8 mouse cellular contexts compared by ENCODE assay signal in genomic region chr9:99435619-99436181, GRCm38 (mm10). TPM values are rescaled to one million over a fixed set of nuclear protein-coding genes. Genes with fewer than 3 reads are reported as not detected.
A peak's percentile ranks its signal among the peaks of the same experiment; 100 is the strongest.
DNase-seq lines count a peak whose midpoint lies in the region; ATAC-seq and TF ChIP-seq lines count a peak whose summit lies in the region.

No protein-coding gene starts in this region.

- no peaks in the 10 kb centered on the region for H3K36me3 ChIP-seq in embryonic facial prominence, embryonic 13.5 days
- H3K36me3 ChIP-seq in limb, embryonic 11.5 days (ENCODE audit: control insufficient read depth, insufficient read depth, low read length): no peaks in the 10 kb centered on the region
- no peaks in the 10 kb centered on the region for H3K36me3 ChIP-seq in midbrain, embryonic 14.5 days (ENCODE audit: control insufficient read depth, insufficient read depth, low read length)

- peak; percentile 42 for ATAC-seq in Patski
- no peak for ATAC-seq in embryonic facial prominence, embryonic 13.5 days (ENCODE audit: insufficient number of reproducible peaks, insufficient read depth, low FRiP score, low TSS enrichment, low read depth)
- ATAC-seq in limb, embryonic 11.5 days (ENCODE audit: insufficient number of reproducible peaks, low FRiP score, low TSS enrichment, low read depth): peak; percentile 14; the same call in 1 of the 2 replicates
- peak; percentile 26 for ATAC-seq in midbrain, embryonic 14.5 days (ENCODE audit: low FRiP score, low TSS enrichment)

- H3K9me3 ChIP-seq in embryonic facial prominence, embryonic 13.5 days: no peaks in the 10 kb centered on the region
- no peaks in the 10 kb centered on the region for H3K9me3 ChIP-seq in limb, embryonic 11.5 days (ENCODE audit: control insufficient read depth, low read length)
- H3K9me3 ChIP-seq in midbrain, embryonic 14.5 days (ENCODE audit: control insufficient read depth, low read length): no peaks in the 10 kb centered on the region

- POLR2A ChIA-PET in Patski (lab: Charles Lee): interaction anchor here (1.1 kb wide), 1 partner anchor 9 kb away, joined by 3 read pairs; no protein-coding TSS in a partner anchor

- peak overlapping the region; percentile 72 for H3K4me2 ChIP-seq in embryonic facial prominence, embryonic 13.5 days
- peak overlapping the region; percentile 85 for H3K4me2 ChIP-seq in limb, embryonic 11.5 days (ENCODE audit: low read depth, severe bottlenecking)
- H3K4me2 ChIP-seq in midbrain, embryonic 14.5 days (ENCODE audit: low read length): peak overlapping the region; percentile 86

- peak overlapping the region; percentile 84 for H3K4me3 ChIP-seq in embryonic facial prominence, embryonic 13.5 days
- peak overlapping the region; percentile 53 for H3K4me3 ChIP-seq in limb, embryonic 11.5 days (ENCODE audit: low read depth, low read length)
- peak overlapping the region; percentile 89 for H3K4me3 ChIP-seq in midbrain, embryonic 14.5 days (replicated peaks; ENCODE audit: low read depth, low read length)

- DNase-seq in embryo, embryonic 10 days (ENCODE audit: low spot score): peak; percentile 44
- no peak for DNase-seq in embryo, embryonic 10.5 days (ENCODE audit: low spot score)
- DNase-seq in Patski (ENCODE audit: low read depth, low spot score): no peak
- DNase-seq in heart, postnatal 14 days: peak; percentile 36 to 51
- peak; percentile 58 for DNase-seq in limb, embryonic 11.5 days (ENCODE audit: low spot score)
- peak; percentile 74 for DNase-seq in midbrain, embryonic 14.5 days
- DNase-seq in thymus, postnatal 36 days: no peak

- H3K27me3 ChIP-seq in Patski: no peaks in the 10 kb centered on the region
- peaks cover 20% of the 10 kb centered on the region for H3K27me3 ChIP-seq in embryonic facial prominence, embryonic 13.5 days
- peaks cover 11% of the 10 kb centered on the region for H3K27me3 ChIP-seq in limb, embryonic 11.5 days (ENCODE audit: control insufficient read depth, insufficient read depth, low read length)
- peaks cover 8% of the 10 kb centered on the region; the same call in 1 of the 2 replicates for H3K27me3 ChIP-seq in midbrain, embryonic 14.5 days (ENCODE audit: control insufficient read depth, insufficient read depth, low read length)

- no peak for TF ChIP-seq CTCF in Patski (IDR thresholded peaks at IDR 0.05)

- CTCF ChIA-PET in Patski (lab: Charles Lee): interaction anchor here (0.9 to 2.6 kb wide), 2 partner anchors 10 to 13 kb away, joined by 3 to 14 read pairs; no protein-coding TSS in a partner anchor

- peak overlapping the region; percentile 89 for H3K27ac ChIP-seq in embryonic facial prominence, embryonic 13.5 days
- H3K27ac ChIP-seq in limb, embryonic 11.5 days (replicated peaks; ENCODE audit: low read depth, low read length): peak overlapping the region; percentile 68
- peak overlapping the region; percentile 92 for H3K27ac ChIP-seq in midbrain, embryonic 14.5 days (replicated peaks; ENCODE audit: low read depth, low read length)

- intact Hi-C loops in heart, postnatal 14 days (cut with DNase I): loop anchor here (5.0 kb wide), 2 partner anchors 58 to 193 kb away; partner anchors contain the start of gene Cep70

- H3K9ac ChIP-seq in embryonic facial prominence, embryonic 13.5 days: peak overlapping the region; percentile 93
- peak overlapping the region; percentile 75 for H3K9ac ChIP-seq in limb, embryonic 11.5 days (ENCODE audit: low read length)
- H3K9ac ChIP-seq in midbrain, embryonic 14.5 days (replicated peaks; ENCODE audit: low read length): peak overlapping the region; percentile 93

- in situ Hi-C loops in Patski (cut with MboI; ENCODE audit: low pct_unique_long_range_greater_than_20kb): no loop called here

- H3K4me1 ChIP-seq in embryonic facial prominence, embryonic 13.5 days: peaks cover 41% of the 10 kb centered on the region
- peaks cover 9% of the 10 kb centered on the region; the same call in 1 of the 2 replicates for H3K4me1 ChIP-seq in limb, embryonic 11.5 days (ENCODE audit: control insufficient read depth, insufficient read depth, low read length)
- H3K4me1 ChIP-seq in midbrain, embryonic 14.5 days (ENCODE audit: control insufficient read depth, insufficient read depth, low read length): peaks cover 32% of the 10 kb centered on the region

- WGBS in embryonic facial prominence, embryonic 13.5 days: 9% methylated on average over 16 of the region's 16 CpGs
- WGBS in limb, embryonic 11.5 days: 17% methylated on average over 16 of the region's 16 CpGs
- 8% methylated on average over 16 of the region's 16 CpGs for WGBS in midbrain, embryonic 14.5 days

RNA-seq across cellular contexts. Expression of gene Mras, which starts 1.5 kb away (rescaled TPM):
- polyA plus RNA-seq in Patski (2021): 38.2 TPM
- 28.3 and 31.2 TPM in 2 replicates for polyA plus RNA-seq in embryonic facial prominence, embryonic 13.5 days (2015; fragmentation: Nextera tagmentation; extraction: Ambion mirVana)
- total RNA-seq in heart, postnatal 14 days (2021): 1 to 10 TPM; 6.8 to 7.5 TPM
- polyA plus RNA-seq in limb, embryonic 11.5 days (2014; fragmentation: Nextera tagmentation; extraction: Ambion mirVana): 14.1 and 16.4 TPM in 2 replicates
- polyA plus RNA-seq in midbrain, embryonic 14.5 days (2014; fragmentation: Nextera tagmentation; extraction: Ambion mirVana): 58.0 and 59.9 TPM in 2 replicates

RNA-seq across cellular contexts. Expression of gene Nme9, which starts 15.6 kb away (rescaled TPM):
- not detected for polyA plus RNA-seq in Patski (2021)
- polyA plus RNA-seq in embryonic facial prominence, embryonic 13.5 days (2015; fragmentation: Nextera tagmentation; extraction: Ambion mirVana): 0.32 TPM in 1 of 2 replicates, not detected in the other
- total RNA-seq in heart, postnatal 14 days (2021): under 1 TPM in 1 of 2 experiments, not detected in 1; 0.50 TPM
- polyA plus RNA-seq in limb, embryonic 11.5 days (2014; fragmentation: Nextera tagmentation; extraction: Ambion mirVana): 0.31 TPM in 1 of 2 replicates, not detected in the other
- 0.31 TPM in 1 of 2 replicates, not detected in the other for polyA plus RNA-seq in midbrain, embryonic 14.5 days (2014; fragmentation: Nextera tagmentation; extraction: Ambion mirVana)

Comparison
In these comparisons a context has a peak if more than half of its experiments do, and no peak if none do; other contexts are left out.
1. DNase-seq: peak in embryo, embryonic 10 days (single experiment), heart, postnatal 14 days (2 of 2), limb, embryonic 11.5 days (single experiment) and midbrain, embryonic 14.5 days (single experiment); none in embryo, embryonic 10.5 days (single experiment), Patski (single experiment) and thymus, postnatal 36 days (0 of 2).
2. Peak in every context shown above with its lines, with median percentiles within 50 percentile points of each other: H3K27ac ChIP-seq, H3K4me2 ChIP-seq, H3K4me3 ChIP-seq and H3K9ac ChIP-seq.